Mouse (Mus musculus) heart, postnatal 0 days (tissue): ENCODE data around the gene Vac14. TPM values are rescaled to one million over a fixed set of nuclear protein-coding genes. Genes with fewer than 3 reads are reported as not detected.

Experiments
- ATAC-seq: fragments of 200-750 bp; cut with Nextera tagmentation; 2 replicates; pipeline ENCODE4 v1.8.0; 2017; ENCODE audit warnings: low read depth, moderate number of reproducible peaks, moderate library complexity; ENCODE audit not compliant: insufficient read depth
- DNase-seq: peaks from one replicate; pipeline ENCODE4 v3.0.0-alpha.2; 2016; ENCODE audit warnings: low spot score
- H3K27ac ChIP-seq: fragments of 300-500 bp; sonication (generic); 2 replicates; pipeline ENCODE4 v1.5.1; 2014; ENCODE audit warnings: low read depth, mild to moderate bottlenecking
- H3K27me3 ChIP-seq: fragments of 300-500 bp; sonication (generic); 2 replicates; pipeline ENCODE4 v1.6.1; 2014; ENCODE audit warnings: low read length, mixed read lengths; ENCODE audit not compliant: control insufficient read depth, insufficient read depth
- H3K36me3 ChIP-seq: fragments of 300-500 bp; sonication (generic); replicated peaks from 2 replicates; pipeline ENCODE4 v1.6.1; 2014; ENCODE audit warnings: low read length, mixed read lengths; ENCODE audit not compliant: control insufficient read depth, insufficient read depth
- H3K4me1 ChIP-seq: fragments of 300-500 bp; sonication (generic); 2 replicates; pipeline ENCODE4 v1.6.1; 2014; ENCODE audit warnings: antibody characterized with exemption; ENCODE audit not compliant: control insufficient read depth, insufficient read depth
- H3K4me2 ChIP-seq: fragments of 300-500 bp; sonication (generic); 2 replicates; pipeline ENCODE4 v1.6.1; 2014; ENCODE audit warnings: low read depth, mild to moderate bottlenecking, low read length, moderate library complexity
- H3K4me3 ChIP-seq: fragments of 300-500 bp; sonication (generic); 2 replicates; pipeline ENCODE4 v1.5.1; 2014; ENCODE audit warnings: low read depth, low read length
- H3K9ac ChIP-seq: fragments of 300-500 bp; sonication (generic); replicated peaks from 2 replicates; pipeline ENCODE4 v1.6.1; 2014; ENCODE audit warnings: low read depth, low read length, mixed read lengths
- H3K9me3 ChIP-seq: fragments of 300-500 bp; sonication (generic); replicated peaks from 2 replicates; pipeline ENCODE4 v1.6.1; 2016; ENCODE audit warnings: low read length; ENCODE audit not compliant: control insufficient read depth
- CTCF ChIP-seq: IDR thresholded peaks from 2 replicates; pipeline ENCODE4 v1.5.1; 2016; ENCODE audit warnings: antibody characterized with exemption, control low read depth, low read depth
- EP300 ChIP-seq: IDR thresholded peaks from 2 replicates; pipeline ENCODE4 v1.6.1; 2016; ENCODE audit warnings: antibody characterized with exemption, low read depth
- WGBS: fragments of 180-500 bp; shearing (Covaris S2); extraction: QIAGEN DNeasy Blood & Tissue Kit; methylation state at CpG from one replicate; pipeline ENCODE4 v1.1.7; 2014; 5-methylcytosine and 5-hydroxymethylcytosine counted together
- polyA plus RNA-seq: library from polyadenylated mRNA; unstranded; fragments of >200 nt; fragmentation: Nextera tagmentation; extraction: Ambion mirVana; gene quantifications from 2 replicates; pipeline ENCODE4 v1.2.1, GENCODE M21; 2015
- total RNA-seq: library from RNA; depleted of rRNA; stranded (reverse); fragments of >200 nt; gene quantifications from 2 replicates; pipeline ENCODE4 v1.2.3, GENCODE M21; 2014; ENCODE audit warnings: low replicate concordance

Vac14 gene
- total and polyA plus RNA-seq, 2 experiments from 2014 or later = 10.3 to 13.6 TPM

DNA sequence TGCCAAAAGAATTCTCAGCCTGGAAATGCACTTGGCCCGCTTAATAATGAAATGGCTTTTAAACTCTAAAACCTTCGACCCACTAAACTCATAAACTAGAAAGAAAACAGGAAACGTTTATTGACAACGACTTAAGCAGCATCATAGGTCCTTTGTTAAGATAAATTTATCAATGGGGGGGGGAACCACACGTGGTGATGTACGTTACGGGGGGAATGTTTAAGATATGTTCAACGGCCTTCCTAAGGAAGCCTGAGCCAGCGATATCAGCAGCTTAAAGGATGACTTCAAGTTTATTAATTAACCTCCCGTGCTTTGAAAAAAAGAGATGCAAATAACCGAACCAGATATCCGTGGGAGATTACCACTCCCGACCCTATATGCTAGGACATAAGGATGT is 131.9 kb downstream of the Vac14 start:
- Histone ChIP-seq H3K36me3 (no peaks in the 10 kb centered on the region), H3K4me1 (no peaks in the 10 kb centered on the region), H3K4me3 (no peak overlapping the region), H3K27me3 (no peaks in the 10 kb centered on the region), H3K27ac (no peak overlapping the region), H3K4me2 (no peak overlapping the region), H3K9ac (no peak overlapping the region), H3K9me3 (no peaks in the 10 kb centered on the region)
- DNase-seq (no peak), ATAC-seq (no peak)
- TF ChIP-seq CTCF (no peak), EP300 (no peak)
- 27% methylated on average over 13 of the region's 13 CpGs for WGBS

DNA sequence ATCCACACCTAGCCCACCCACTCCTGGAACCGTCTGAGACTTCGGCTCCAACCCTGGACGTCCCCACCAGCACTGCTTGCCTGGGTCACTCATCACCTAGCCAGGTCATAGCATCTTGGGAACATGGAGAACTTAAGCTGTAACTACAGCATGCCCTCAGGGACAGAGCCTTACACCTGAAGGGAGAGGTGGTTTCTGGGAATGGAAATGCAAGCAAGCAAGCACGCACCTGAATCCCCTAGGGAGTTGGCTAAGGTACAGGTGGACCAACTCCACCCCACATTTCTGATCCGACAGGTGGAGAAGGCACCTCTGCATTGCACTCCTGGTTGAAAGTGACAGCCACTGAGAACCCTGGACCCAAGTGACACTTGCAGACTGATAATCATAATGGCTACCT is 133.1 kb downstream of the Vac14 start:
- Histone ChIP-seq H3K4me3 (no peak overlapping the region), H3K4me1 (no peaks in the 10 kb centered on the region), H3K27me3 (no peaks in the 10 kb centered on the region), H3K36me3 (no peaks in the 10 kb centered on the region), H3K4me2 (no peak overlapping the region), H3K9me3 (no peaks in the 10 kb centered on the region), H3K9ac (no peak overlapping the region), H3K27ac (no peak overlapping the region)
- no peak for ATAC-seq
- TF ChIP-seq EP300 (no peak), CTCF (no peak)
- 77% methylated on average over 5 of the region's 5 CpGs for WGBS
- DNase-seq = no peak

DNA sequence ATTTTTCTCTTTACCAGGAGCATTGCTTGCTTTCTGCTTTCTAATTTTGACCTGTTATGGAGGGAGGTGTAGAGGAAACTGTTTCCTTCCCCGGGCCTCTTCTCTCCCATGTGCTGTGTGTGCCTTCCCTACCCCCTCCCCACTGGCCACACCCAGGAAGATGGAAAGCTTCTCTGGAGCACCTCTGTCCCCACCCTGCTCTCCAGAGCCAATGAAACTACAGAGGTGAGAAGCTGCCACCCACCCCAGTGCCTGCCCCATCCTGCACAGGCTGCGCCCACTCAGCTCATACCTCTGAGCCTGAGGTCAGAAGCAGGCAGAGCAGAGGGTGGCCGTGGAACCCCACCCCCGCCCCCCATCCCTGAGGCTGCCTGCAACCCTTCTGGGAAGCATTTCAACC is 136.3 kb downstream of the Vac14 start:
- no peak for DNase-seq
- Histone ChIP-seq H3K4me3 (no peak overlapping the region), H3K27ac (no peak overlapping the region), H3K4me2 (no peak overlapping the region), H3K4me1 (no peaks in the 10 kb centered on the region), H3K9me3 (no peaks in the 10 kb centered on the region), H3K36me3 (no peaks in the 10 kb centered on the region), H3K27me3 (no peaks in the 10 kb centered on the region), H3K9ac (no peak overlapping the region)
- WGBS = 49% methylated on average over 3 of the region's 4 CpGs
- TF ChIP-seq CTCF (no peak), EP300 (no peak)
- ATAC-seq = no peak

DNA sequence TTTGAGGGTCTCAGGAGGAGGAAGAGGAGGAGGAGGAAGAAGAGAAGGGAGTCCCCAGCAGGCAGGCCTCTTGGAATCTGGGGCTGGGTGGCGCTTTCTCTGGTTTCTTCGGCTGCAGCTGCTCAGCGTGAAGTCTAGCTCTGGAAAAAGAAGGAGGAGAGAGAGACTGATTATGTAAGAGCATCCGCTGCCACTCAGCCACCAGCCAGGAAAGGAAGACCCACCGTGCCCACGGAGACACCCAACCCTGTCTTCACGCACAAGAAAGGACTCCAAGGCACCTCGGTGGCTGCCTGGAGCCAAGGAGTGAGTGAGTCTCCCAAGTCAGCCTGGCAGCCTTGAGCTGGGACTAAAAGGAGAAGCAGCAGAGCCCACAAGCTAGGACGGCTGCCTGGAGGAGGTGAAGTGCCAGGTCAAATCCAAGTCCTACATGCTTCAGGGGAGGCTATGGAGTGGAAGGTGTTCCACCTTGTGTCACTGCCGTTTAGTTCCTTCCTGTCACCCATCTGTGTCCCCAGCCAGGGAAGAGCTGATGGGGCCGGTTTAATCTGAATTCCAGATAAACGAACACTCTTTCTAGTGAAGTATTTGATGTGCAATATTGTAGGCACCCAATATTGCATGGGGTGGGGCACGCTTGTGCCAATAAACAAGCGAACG is 137.3 kb downstream of the Vac14 start:
- DNase-seq (no peak), ATAC-seq (no peak)
- Histone ChIP-seq H3K4me1 (no peaks in the 10 kb centered on the region), H3K27ac (no peak overlapping the region), H3K36me3 (no peaks in the 10 kb centered on the region), H3K4me3 (no peak overlapping the region), H3K9me3 (no peaks in the 10 kb centered on the region), H3K4me2 (no peak overlapping the region), H3K9ac (no peak overlapping the region), H3K27me3 (no peaks in the 10 kb centered on the region)
- WGBS = 56% methylated on average over 13 of the region's 15 CpGs
- TF ChIP-seq EP300 (no peak), CTCF (no peak)

DNA sequence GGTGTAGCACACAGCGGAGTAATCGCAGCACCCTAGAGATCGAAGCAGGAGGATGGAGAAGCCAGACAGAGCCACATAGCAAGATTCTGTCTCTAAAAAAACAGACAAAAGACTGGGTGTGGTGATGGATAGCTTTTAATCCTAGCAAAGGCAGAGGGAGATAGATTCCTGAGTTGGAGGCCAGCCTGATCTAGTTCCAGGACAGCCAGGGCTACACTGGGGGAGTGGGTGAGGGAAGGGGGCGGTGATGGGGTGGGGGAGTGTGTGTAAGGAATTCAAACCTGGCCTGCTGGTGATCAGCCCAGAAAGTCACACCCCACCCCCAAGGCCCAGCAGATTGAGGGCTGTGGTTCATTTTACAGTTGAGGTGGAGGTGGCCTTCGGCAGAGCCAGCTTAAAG is 137.8 kb downstream of the Vac14 start:
- 0 out of 2 replicates have a peak, but pooled peaks cover under 1% of the 10 kb centered on the region for H3K4me1 ChIP-seq

More for the DNA sequence above, 137.8 kb downstream of the Vac14 start:
- H3K4me3 ChIP-seq = no peak overlapping the region
- no peak overlapping the region for H3K9ac ChIP-seq
- no peak overlapping the region for H3K27ac ChIP-seq
- 68% methylated on average over 5 of the region's 5 CpGs for WGBS
- H3K36me3 ChIP-seq = no peaks in the 10 kb centered on the region
- no peak overlapping the region for H3K4me2 ChIP-seq
- no peaks in the 10 kb centered on the region for H3K27me3 ChIP-seq
- TF ChIP-seq CTCF (no peak), EP300 (no peak)
- H3K9me3 ChIP-seq = no peaks in the 10 kb centered on the region
- no peak for ATAC-seq
- no peak for DNase-seq
